ENCODE assay signal across 9 mouse cellular contexts in the genomic region with DNA sequence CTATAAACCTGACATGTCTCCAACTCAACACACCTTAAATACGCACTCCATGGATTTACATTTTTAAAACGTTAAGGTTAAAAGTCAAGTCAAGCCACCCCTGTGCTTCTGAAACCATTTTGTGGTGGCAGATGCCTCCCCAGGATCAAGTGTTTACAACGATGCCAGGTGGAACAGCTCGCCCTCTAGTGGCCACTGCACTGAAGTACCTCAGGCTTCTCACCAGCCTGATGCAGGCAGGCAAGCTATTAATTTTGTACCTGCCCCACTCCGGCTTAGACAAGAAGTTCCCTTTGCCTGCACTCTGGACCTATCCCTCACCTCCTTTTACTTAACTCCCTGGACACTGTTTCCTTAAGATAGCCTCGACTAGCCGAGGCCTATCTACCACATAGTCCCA. TPM values are rescaled to one million over a fixed set of nuclear protein-coding genes. Genes with fewer than 3 reads are reported as not detected.
DNase-seq lines count a peak whose midpoint lies in the region; ATAC-seq and TF ChIP-seq lines count a peak whose summit lies in the region.
"Had no signal": no experiment of that assay in that cellular context is flagged by ENCODE, and none has a peak within 500 bp of the region (broad histone marks: within the 10 kb centered on the region; RNA-seq: fewer than 3 reads in every experiment).

No protein-coding gene starts in this region.

- peaks cover 29% of the 10 kb centered on the region for H3K36me3 ChIP-seq in E14TG2a.4 (ENCODE audit: insufficient read depth, low read length)

- H3K4me3 ChIP-seq in E14TG2a.4 (replicated peaks; ENCODE audit: low read length): no peak overlapping the region
- H3K4me3 ChIP-seq: heart, embryonic 15.5 days had no signal

- peak; percentile 97 for TF ChIP-seq CTCF in E14TG2a.4 (conservative IDR thresholded peaks at IDR 0.05; ENCODE audit: low read length)

- intact Hi-C loops in heart, postnatal 36 days (cut with DNase I): no loop called here

- peak; percentile 87 for ATAC-seq in megakaryocyte, adult 5-6 weeks (ENCODE audit: poor library complexity, severe bottlenecking)

- H3K27me3 ChIP-seq in E14TG2a.4 (ENCODE audit: insufficient read depth, low read length): no peaks in the 10 kb centered on the region
- H3K27me3 ChIP-seq: heart, embryonic 15.5 days had no signal

- H3K4me1 ChIP-seq in E14TG2a.4 (replicated peaks; ENCODE audit: low read depth, low read length): peaks cover 20% of the 10 kb centered on the region
- H3K4me1 ChIP-seq: heart, embryonic 15.5 days had no signal

- DNase-seq in adrenal gland, adult 8-10 months: peak; percentile 41
- DNase-seq in embryo, embryonic 11.5 days (ENCODE audit: low read depth, low spot score): peak; percentile 29
- peak; percentile 56 to 70 for DNase-seq in heart, postnatal 36 days
- DNase-seq in layer of hippocampus, adult 9-11 months: peak; percentile 46
- DNase-seq in right cerebral cortex, postnatal 10 days (ENCODE audit: low spot score in 2 of 2): peak; percentile 67 to 80
- DNase-seq in urinary bladder, postnatal 36 days (ENCODE audit: low spot score in 2 of 2): peak; percentile 53 to 55

- H3K9me3 ChIP-seq in E14TG2a.4 (ENCODE audit: low read length): peaks cover 11% of the 10 kb centered on the region
- H3K9me3 ChIP-seq: heart, embryonic 15.5 days had no signal

RNA-seq across cellular contexts. Expression of a gene that starts 16.7 kb away (rescaled TPM):
- not detected for total RNA-seq in adrenal gland, adult 8-10 months (2022)
- not detected for total RNA-seq in heart, postnatal 36 days (2021)
- total RNA-seq in megakaryocyte, adult 5-6 weeks (2015): not detected in 2 replicates
- total RNA-seq in megakaryocyte, adult 5-6 weeks (2017): not detected in 2 replicates
